Mouse (Mus musculus): ENCODE data around the gene Bpifc. TPM values are rescaled to one million over a fixed set of nuclear protein-coding genes. Genes with fewer than 3 reads are reported as not detected.
A peak's percentile ranks its signal among the peaks of the same experiment; 100 is the strongest.

Gene Bpifc
- polyA plus RNA-seq, 1 experiment from 2014 or later: not detected

- Histone ChIP-seq H3K36me3 (peaks cover 81% of the 10 kb centered on the region), H3K27ac (replicated peaks) (no peak overlapping the region), H3K9ac (no peak overlapping the region), H3K4me1 (peaks cover 9% of the 10 kb centered on the region), H3K9me3 (no peaks in the 10 kb centered on the region), H3K4me2 (no peak overlapping the region), H3K27me3 (replicated peaks) (no peaks in the 10 kb centered on the region), H3K4me3 (no peak overlapping the region)
- ATAC-seq (ENCODE audit: extremely low read depth, insufficient number of reproducible peaks, low FRiP score, low TSS enrichment): no peak
- 89% methylated on average over 6 of the region's 6 CpGs for WGBS
Observed at GRCm38 (mm10) chr10:85951765-85952443, 59.8 kb downstream of the Bpifc start.

- Histone ChIP-seq H3K36me3 (peaks cover 92% of the 10 kb centered on the region), H3K4me1 (no peaks in the 10 kb centered on the region; the same call in 1 of the 2 replicates), H3K27me3 (replicated peaks) (no peaks in the 10 kb centered on the region), H3K9me3 (no peaks in the 10 kb centered on the region), H3K9ac (no peak overlapping the region), H3K4me3 (no peak overlapping the region), H3K4me2 (no peak overlapping the region), H3K27ac (replicated peaks) (no peak overlapping the region)
- ATAC-seq (ENCODE audit: extremely low read depth, insufficient number of reproducible peaks, low FRiP score, low TSS enrichment): no peak
- 92% methylated on average over 8 of the region's 8 CpGs for WGBS
Observed at GRCm38 (mm10) chr10:85948483-85949196, 63.1 kb downstream of the Bpifc start.

GRCm38 (mm10) chr10:85936280-85936965 is 75.3 kb downstream of the Bpifc start:
- no peak overlapping the region for H3K9ac ChIP-seq

GRCm38 (mm10) chr10:85929962-85930361 is 81.7 kb downstream of the Bpifc start:
- ATAC-seq (ENCODE audit: extremely low read depth, insufficient number of reproducible peaks, low FRiP score, low TSS enrichment): no peak
- WGBS: 82% methylated on average over 11 of the region's 11 CpGs
- no peaks in the 10 kb centered on the region for H3K9me3 ChIP-seq
- H3K27me3 ChIP-seq (replicated peaks): peaks cover 47% of the 10 kb centered on the region
- no peaks in the 10 kb centered on the region for H3K36me3 ChIP-seq
- H3K4me3 ChIP-seq: no peak overlapping the region
- no peak overlapping the region for H3K9ac ChIP-seq
- no peak overlapping the region for H3K4me2 ChIP-seq
- no peak overlapping the region for H3K27ac ChIP-seq (replicated peaks)
- peaks cover 22% of the 10 kb centered on the region for H3K4me1 ChIP-seq

More at GRCm38 (mm10) chr10:85936280-85936965, 75.3 kb downstream of the Bpifc start:
- 93% methylated on average over 6 of the region's 6 CpGs for WGBS
- H3K4me1 ChIP-seq: no peaks in the 10 kb centered on the region
- no peak overlapping the region for H3K4me3 ChIP-seq
- H3K9me3 ChIP-seq: peaks cover 5% of the 10 kb centered on the region; the same call in 1 of the 2 replicates
- H3K27me3 ChIP-seq (replicated peaks): no peaks in the 10 kb centered on the region
- ATAC-seq (ENCODE audit: extremely low read depth, insufficient number of reproducible peaks, low FRiP score, low TSS enrichment): no peak
- no peak overlapping the region for H3K27ac ChIP-seq (replicated peaks)
- H3K4me2 ChIP-seq: no peak overlapping the region
- H3K36me3 ChIP-seq: peaks cover 58% of the 10 kb centered on the region

- peaks cover 22% of the 10 kb centered on the region for H3K4me1 ChIP-seq
- H3K4me3 ChIP-seq: peak overlapping the region; percentile 66
- no peak overlapping the region for H3K9ac ChIP-seq
- peak overlapping the region; percentile 99 for H3K4me2 ChIP-seq
- no peak overlapping the region for H3K27ac ChIP-seq (replicated peaks)
- no peak for ATAC-seq (ENCODE audit: extremely low read depth, insufficient number of reproducible peaks, low FRiP score, low TSS enrichment)
- no peaks in the 10 kb centered on the region for H3K9me3 ChIP-seq
- no peaks in the 10 kb centered on the region for H3K36me3 ChIP-seq
- WGBS: 45% methylated on average over 11 of the region's 11 CpGs
- H3K27me3 ChIP-seq (replicated peaks): peaks cover 48% of the 10 kb centered on the region
Observed at GRCm38 (mm10) chr10:85929208-85929591, 82.5 kb downstream of the Bpifc start.

- peak overlapping the region; percentile 99 for H3K4me2 ChIP-seq
- H3K9me3 ChIP-seq: no peaks in the 10 kb centered on the region
- H3K9ac ChIP-seq: peak overlapping the region; percentile 70
- peak overlapping the region; percentile 66 for H3K4me3 ChIP-seq
- H3K4me1 ChIP-seq: peaks cover 22% of the 10 kb centered on the region
- H3K27ac ChIP-seq (replicated peaks): no peak overlapping the region
- WGBS: 1% methylated on average over 63 of the region's 63 CpGs
- no peaks in the 10 kb centered on the region for H3K36me3 ChIP-seq
- peaks cover 52% of the 10 kb centered on the region for H3K27me3 ChIP-seq (replicated peaks)
- no peak; the same call in 1 of the 2 replicates for ATAC-seq (ENCODE audit: extremely low read depth, insufficient number of reproducible peaks, low FRiP score, low TSS enrichment)
Observed at GRCm38 (mm10) chr10:85928499-85929207, 83.0 kb downstream of the Bpifc start.

- peak within 1 kb of the TSS; percentile 66 for H3K4me3 ChIP-seq
- H3K4me1 ChIP-seq: peaks cover 22% of the 10 kb centered on the region
- 3% methylated on average over 23 of the region's 23 CpGs for WGBS
- no peaks in the 10 kb centered on the region for H3K36me3 ChIP-seq
- peak within 1 kb of the TSS; percentile 99 for H3K4me2 ChIP-seq
- no peaks in the 10 kb centered on the region for H3K9me3 ChIP-seq
- peaks cover 59% of the 10 kb centered on the region for H3K27me3 ChIP-seq (replicated peaks)
- peak within 1 kb of the TSS; percentile 70 for H3K9ac ChIP-seq
- H3K27ac ChIP-seq (replicated peaks): no peak within 1 kb of the TSS
- ATAC-seq (ENCODE audit: extremely low read depth, insufficient number of reproducible peaks, low FRiP score, low TSS enrichment): no peak
Observed at GRCm38 (mm10) chr10:85927676-85928445, 83.8 kb downstream of the Bpifc start, which contains the start of gene Ascl4. Gene Ascl4 (plus strand): TSS chr10:85927681.

GRCm38 (mm10) chr10:85916498-85917309 is 95.0 kb downstream of the Bpifc start, which contains the start of gene Prdm4:
Gene Prdm4 (minus strand): TSS chr10:85917142.
- WGBS: under 1% methylated on average over 87 of the region's 90 CpGs
- H3K27me3 ChIP-seq (replicated peaks): peaks cover 14% of the 10 kb centered on the region
- H3K4me1 ChIP-seq: peaks cover 17% of the 10 kb centered on the region

More at GRCm38 (mm10) chr10:85916498-85917309, 95.0 kb downstream of the Bpifc start, which contains the start of gene Prdm4:
- Histone ChIP-seq H3K9ac (peak within 1 kb of the TSS; percentile 94), H3K36me3 (peaks cover 27% of the 10 kb centered on the region), H3K4me3 (peak within 1 kb of the TSS; percentile 98), H3K27ac (replicated peaks) (peak within 1 kb of the TSS; percentile 87), H3K4me2 (peak within 1 kb of the TSS; percentile 85), H3K9me3 (no peaks in the 10 kb centered on the region)
- ATAC-seq (ENCODE audit: extremely low read depth, insufficient number of reproducible peaks, low FRiP score, low TSS enrichment): peak; percentile 98
